Mouse (Mus musculus): ENCODE measurements around the gene Tmem192. TPM values are rescaled to one million over a fixed set of nuclear protein-coding genes. Genes with fewer than 3 reads are reported as not detected.
A peak's percentile ranks its signal among the peaks of the same experiment; 100 is the strongest.

Tmem192 gene
- 34.9 and 39.8 TPM in 2 replicates for polyA plus RNA-seq (2015; fragmentation: Nextera tagmentation; extraction: Ambion mirVana)

DNA sequence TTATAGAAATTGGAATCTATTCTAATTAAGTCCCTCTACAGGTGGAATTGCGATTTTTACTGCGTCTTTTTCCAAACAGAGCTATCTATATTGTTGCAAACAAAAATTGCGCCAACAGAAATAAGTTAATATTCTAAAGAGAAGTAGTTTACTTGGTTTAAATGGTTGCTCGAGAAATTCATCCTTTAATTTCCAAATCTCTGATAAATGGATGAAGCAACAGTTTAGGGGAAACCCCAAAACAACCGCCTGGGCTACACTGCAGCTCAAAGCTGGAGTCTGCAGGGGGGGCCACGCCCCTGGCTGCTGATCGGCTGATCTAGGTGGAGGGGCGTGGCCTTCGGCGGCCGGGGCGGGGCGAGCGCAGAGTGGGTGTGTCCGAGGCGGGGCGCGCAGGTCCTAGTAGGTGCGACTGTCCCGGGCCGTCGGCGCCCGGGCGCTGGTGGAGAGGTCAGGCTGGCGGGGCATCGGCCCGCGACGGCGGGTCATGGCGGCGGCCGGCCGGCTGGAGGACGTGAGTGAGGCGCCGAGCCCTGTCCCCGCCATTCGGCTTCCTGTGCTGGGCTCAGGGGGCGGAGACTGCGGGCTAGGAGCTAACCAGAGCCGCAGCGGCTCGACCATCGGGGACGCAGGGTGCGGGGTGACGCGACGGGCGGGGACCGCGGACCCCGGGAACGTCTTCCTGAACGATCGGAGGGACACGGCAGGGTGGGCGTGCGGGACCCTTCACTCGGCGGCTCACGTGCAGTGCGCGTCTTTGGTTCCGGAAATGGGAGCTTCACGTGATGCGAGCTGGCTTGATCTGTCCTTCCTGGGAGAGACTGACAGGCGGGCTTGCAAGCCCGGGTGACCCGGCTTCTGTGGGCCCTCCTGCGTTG is at the start of gene Tmem192:
Gene Tmem192, plus strand, starts transcription at position 366 of the 878 bp plus-strand sequence.
- WGBS = 1% methylated on average over 60 of the region's 73 CpGs
- Histone ChIP-seq H3K4me2 (ENCODE audit: low read length) (peak within 1 kb of the TSS; percentile 67), H3K4me1 (ENCODE audit: control insufficient read depth, insufficient read depth, low read depth, low read length) (peaks cover 5% of the 10 kb centered on the region), H3K4me3 (ENCODE audit: low read length) (peak within 1 kb of the TSS; percentile 89), H3K9me3 (ENCODE audit: control insufficient read depth, low read length) (no peaks in the 10 kb centered on the region), H3K36me3 (ENCODE audit: control insufficient read depth, insufficient read depth, low read length) (no peaks in the 10 kb centered on the region), H3K27me3 (replicated peaks; ENCODE audit: control insufficient read depth, insufficient read depth, low read length) (no peaks in the 10 kb centered on the region), H3K9ac (ENCODE audit: low read depth, low read length) (peak within 1 kb of the TSS; percentile 75), H3K27ac (ENCODE audit: low read depth, low read length) (peak within 1 kb of the TSS; percentile 89)
- peak; percentile 96 for ATAC-seq

GRCm38 (mm10) chr8:64898710-64899109 is 48.3 kb upstream of the Tmem192 start:
- Histone ChIP-seq H3K36me3 (ENCODE audit: control insufficient read depth, insufficient read depth, low read length) (no peaks in the 10 kb centered on the region), H3K4me3 (ENCODE audit: low read length) (no peak overlapping the region), H3K27ac (ENCODE audit: low read depth, low read length) (no peak overlapping the region), H3K9me3 (ENCODE audit: control insufficient read depth, low read length) (no peaks in the 10 kb centered on the region), H3K4me2 (ENCODE audit: low read length) (no peak overlapping the region), H3K4me1 (ENCODE audit: control insufficient read depth, insufficient read depth, low read depth, low read length) (no peaks in the 10 kb centered on the region), H3K9ac (ENCODE audit: low read depth, low read length) (no peak overlapping the region), H3K27me3 (replicated peaks; ENCODE audit: control insufficient read depth, insufficient read depth, low read length) (no peaks in the 10 kb centered on the region)
- ATAC-seq = no peak
- whole genome bisulfite sequencing = 57% methylated on average over 4 of the region's 4 CpGs

DNA sequence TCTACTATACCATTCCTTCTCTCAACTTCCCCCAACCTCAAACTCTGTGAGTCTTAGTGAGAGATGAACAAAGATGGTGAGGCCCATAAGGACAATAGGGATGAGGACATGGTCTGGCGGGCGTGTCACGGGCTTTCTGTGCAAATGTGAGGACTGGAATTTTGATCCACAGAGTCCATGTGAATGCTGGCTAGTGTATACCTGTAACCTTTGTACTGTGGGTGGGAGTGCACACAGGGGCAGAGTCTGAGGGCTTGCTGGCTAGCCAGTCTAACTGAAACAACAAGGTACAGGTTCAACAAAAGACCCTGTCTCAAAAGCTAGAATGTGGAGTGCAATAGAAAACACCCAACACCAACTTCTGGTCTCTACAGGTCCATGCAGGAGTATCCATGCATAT is 46.3 kb upstream of the Tmem192 start:
- H3K4me1 ChIP-seq (ENCODE audit: control insufficient read depth, insufficient read depth, low read depth, low read length) = no peaks in the 10 kb centered on the region
- no peaks in the 10 kb centered on the region for H3K9me3 ChIP-seq (ENCODE audit: control insufficient read depth, low read length)
- H3K36me3 ChIP-seq (ENCODE audit: control insufficient read depth, insufficient read depth, low read length) = no peaks in the 10 kb centered on the region
- 89% methylated on average over 3 of the region's 3 CpGs for WGBS
- H3K4me2 ChIP-seq (ENCODE audit: low read length) = no peak overlapping the region
- ATAC-seq = no peak
- H3K9ac ChIP-seq (ENCODE audit: low read depth, low read length) = no peak overlapping the region
- no peak overlapping the region for H3K27ac ChIP-seq (ENCODE audit: low read depth, low read length)
- H3K4me3 ChIP-seq (ENCODE audit: low read length) = no peak overlapping the region
- no peaks in the 10 kb centered on the region for H3K27me3 ChIP-seq (replicated peaks; ENCODE audit: control insufficient read depth, insufficient read depth, low read length)

- 58% methylated on average over 7 of the region's 7 CpGs for WGBS
- no peaks in the 10 kb centered on the region for H3K27me3 ChIP-seq (replicated peaks; ENCODE audit: control insufficient read depth, insufficient read depth, low read length)
These were observed 45.3 kb upstream of the Tmem192 start for GRCm38 (mm10) chr8:64901527-64902156.

DNA sequence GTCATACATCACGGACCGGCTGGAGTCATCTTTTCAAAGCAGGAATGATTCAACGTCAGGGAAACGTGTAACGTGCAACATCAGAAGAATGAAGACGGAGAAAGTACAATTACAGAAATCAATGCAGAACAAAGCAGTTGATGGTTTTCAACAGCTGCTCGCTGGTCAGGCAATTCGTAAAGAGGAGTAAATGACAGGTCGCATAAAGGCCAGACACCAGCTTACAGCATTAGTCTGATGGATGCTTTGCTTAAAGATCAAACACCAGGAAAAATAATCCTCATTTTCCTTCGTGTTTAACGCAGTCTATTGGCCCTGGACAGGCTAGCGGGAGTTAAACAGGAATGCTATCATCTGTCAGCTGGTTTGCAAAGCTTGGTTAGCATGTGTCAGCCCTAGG is 44.8 kb upstream of the Tmem192 start:
- Histone ChIP-seq H3K9ac (ENCODE audit: low read depth, low read length) (no peak overlapping the region), H3K4me2 (ENCODE audit: low read length) (no peak overlapping the region), H3K36me3 (ENCODE audit: control insufficient read depth, insufficient read depth, low read length) (no peaks in the 10 kb centered on the region), H3K4me3 (ENCODE audit: low read length) (no peak overlapping the region), H3K27ac (ENCODE audit: low read depth, low read length) (no peak overlapping the region), H3K4me1 (ENCODE audit: control insufficient read depth, insufficient read depth, low read depth, low read length) (no peaks in the 10 kb centered on the region), H3K9me3 (ENCODE audit: control insufficient read depth, low read length) (no peaks in the 10 kb centered on the region), H3K27me3 (replicated peaks; ENCODE audit: control insufficient read depth, insufficient read depth, low read length) (no peaks in the 10 kb centered on the region)
- 54% methylated on average over 12 of the region's 12 CpGs for WGBS
- ATAC-seq = no peak

More at GRCm38 (mm10) chr8:64901527-64902156, 45.3 kb upstream of the Tmem192 start:
- Histone ChIP-seq H3K4me2 (ENCODE audit: low read length) (no peak overlapping the region), H3K4me3 (ENCODE audit: low read length) (no peak overlapping the region), H3K4me1 (ENCODE audit: control insufficient read depth, insufficient read depth, low read depth, low read length) (no peaks in the 10 kb centered on the region), H3K9me3 (ENCODE audit: control insufficient read depth, low read length) (no peaks in the 10 kb centered on the region), H3K27ac (ENCODE audit: low read depth, low read length) (no peak overlapping the region), H3K9ac (ENCODE audit: low read depth, low read length) (no peak overlapping the region), H3K36me3 (ENCODE audit: control insufficient read depth, insufficient read depth, low read length) (no peaks in the 10 kb centered on the region)
- no peak for ATAC-seq

GRCm38 (mm10) chr8:64903778-64904177 is 43.2 kb upstream of the Tmem192 start:
- Histone ChIP-seq H3K9ac (ENCODE audit: low read depth, low read length) (no peak overlapping the region), H3K4me3 (ENCODE audit: low read length) (no peak overlapping the region), H3K4me1 (ENCODE audit: control insufficient read depth, insufficient read depth, low read depth, low read length) (no peaks in the 10 kb centered on the region), H3K4me2 (ENCODE audit: low read length) (no peak overlapping the region), H3K27ac (ENCODE audit: low read depth, low read length) (no peak overlapping the region), H3K27me3 (replicated peaks; ENCODE audit: control insufficient read depth, insufficient read depth, low read length) (no peaks in the 10 kb centered on the region), H3K36me3 (ENCODE audit: control insufficient read depth, insufficient read depth, low read length) (no peaks in the 10 kb centered on the region), H3K9me3 (ENCODE audit: control insufficient read depth, low read length) (no peaks in the 10 kb centered on the region)
- WGBS = 49% methylated on average over 3 of the region's 3 CpGs
- ATAC-seq = no peak

- H3K27ac ChIP-seq (ENCODE audit: low read depth, low read length) = no peak overlapping the region
- no peak overlapping the region for H3K4me2 ChIP-seq (ENCODE audit: low read length)
- H3K4me1 ChIP-seq (ENCODE audit: control insufficient read depth, insufficient read depth, low read depth, low read length) = no peaks in the 10 kb centered on the region
- no peak overlapping the region for H3K4me3 ChIP-seq (ENCODE audit: low read length)
- H3K9me3 ChIP-seq (ENCODE audit: control insufficient read depth, low read length) = no peaks in the 10 kb centered on the region
- H3K36me3 ChIP-seq (ENCODE audit: control insufficient read depth, insufficient read depth, low read length) = no peaks in the 10 kb centered on the region
- no peaks in the 10 kb centered on the region for H3K27me3 ChIP-seq (replicated peaks; ENCODE audit: control insufficient read depth, insufficient read depth, low read length)
- no peak overlapping the region for H3K9ac ChIP-seq (ENCODE audit: low read depth, low read length)
- WGBS = 99% methylated on average over 2 of the region's 2 CpGs
- ATAC-seq = no peak
These were observed 37.0 kb upstream of the Tmem192 start for GRCm38 (mm10) chr8:64910026-64910425.

DNA sequence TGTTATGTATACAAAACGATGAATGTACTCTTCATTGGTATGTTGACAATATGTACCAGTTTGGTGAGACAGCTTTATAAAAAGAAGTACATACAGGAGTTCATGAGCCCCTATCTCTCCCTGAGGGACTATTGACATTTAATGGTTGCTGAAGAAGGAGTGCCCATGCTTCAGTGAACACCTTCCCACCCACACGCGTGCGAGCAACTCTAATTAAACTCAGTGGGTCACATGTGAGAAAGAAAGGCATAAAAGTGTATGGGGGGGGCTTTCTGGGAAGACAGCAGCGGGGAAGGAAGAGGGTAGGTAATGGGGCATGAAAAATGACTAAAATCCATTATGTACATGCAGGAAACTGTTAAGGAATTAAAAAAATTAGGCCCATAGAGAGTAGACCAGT is 30.2 kb upstream of the Tmem192 start:
- peak; percentile 34; the same call in 1 of the 2 replicates for ATAC-seq

GRCm38 (mm10) chr8:64923329-64923728 is 23.7 kb upstream of the Tmem192 start:
- Histone ChIP-seq H3K27ac (ENCODE audit: low read depth, low read length) (no peak overlapping the region), H3K4me2 (ENCODE audit: low read length) (no peak overlapping the region), H3K27me3 (replicated peaks; ENCODE audit: control insufficient read depth, insufficient read depth, low read length) (no peaks in the 10 kb centered on the region), H3K9me3 (ENCODE audit: control insufficient read depth, low read length) (no peaks in the 10 kb centered on the region), H3K9ac (ENCODE audit: low read depth, low read length) (no peak overlapping the region), H3K4me3 (ENCODE audit: low read length) (no peak overlapping the region), H3K36me3 (ENCODE audit: control insufficient read depth, insufficient read depth, low read length) (no peaks in the 10 kb centered on the region), H3K4me1 (ENCODE audit: control insufficient read depth, insufficient read depth, low read depth, low read length) (no peaks in the 10 kb centered on the region)
- WGBS = 71% methylated on average over 3 of the region's 3 CpGs
- no peak for ATAC-seq

More for the DNA sequence above, 30.2 kb upstream of the Tmem192 start:
- no peaks in the 10 kb centered on the region for H3K9me3 ChIP-seq (ENCODE audit: control insufficient read depth, low read length)
- H3K4me2 ChIP-seq (ENCODE audit: low read length) = no peak overlapping the region
- H3K4me3 ChIP-seq (ENCODE audit: low read length) = no peak overlapping the region
- no peak overlapping the region for H3K27ac ChIP-seq (ENCODE audit: low read depth, low read length)
- H3K27me3 ChIP-seq (replicated peaks; ENCODE audit: control insufficient read depth, insufficient read depth, low read length) = no peaks in the 10 kb centered on the region
- no peaks in the 10 kb centered on the region for H3K36me3 ChIP-seq (ENCODE audit: control insufficient read depth, insufficient read depth, low read length)
- H3K4me1 ChIP-seq (ENCODE audit: control insufficient read depth, insufficient read depth, low read depth, low read length) = no peaks in the 10 kb centered on the region
- 49% methylated on average over 5 of the region's 5 CpGs for WGBS
- no peak overlapping the region for H3K9ac ChIP-seq (ENCODE audit: low read depth, low read length)
